Mouse (Mus musculus) megakaryocyte, embryonic 14.5 days (primary cell): ENCODE measurements around the gene Lyplal1. TPM values are rescaled to one million over a fixed set of nuclear protein-coding genes. Genes with fewer than 3 reads are reported as not detected.
A peak's percentile ranks its signal among the peaks of the same experiment; 100 is the strongest.

Experiments used
- H3K27me3 ChIP-seq: replicated peaks from 2 replicates; pipeline ENCODE3; 2012; ENCODE audit warnings: inconsistent platforms
- H3K36me3 ChIP-seq: replicated peaks from 2 replicates; pipeline ENCODE3; 2012; ENCODE audit warnings: low read length, inconsistent platforms, mixed read lengths
- H3K4me1 ChIP-seq: 2 replicates; pipeline ENCODE4 v1.6.1; 2012; ENCODE audit warnings: inconsistent platforms
- H3K4me3 ChIP-seq: replicated peaks from 2 replicates; pipeline ENCODE3; 2012; ENCODE audit warnings: moderate library complexity, mild to moderate bottlenecking, inconsistent platforms
- H3K9me3 ChIP-seq: 2 replicates; pipeline ENCODE4 v1.6.1; 2012; ENCODE audit warnings: inconsistent platforms
- FLI1 ChIP-seq: IDR thresholded peaks from 2 replicates; pipeline ENCODE4 v1.6.1; 2012; ENCODE audit warnings: low read length, inconsistent platforms, mixed read lengths
- GATA1 ChIP-seq: IDR thresholded peaks from 3 replicates; pipeline ENCODE4 v1.6.1; 2012; ENCODE audit warnings: mixed read lengths, low read length, inconsistent platforms, borderline replicate concordance
- polyA plus RNA-seq: library from polyadenylated mRNA; stranded (reverse); fragments of >175 nt; gene quantifications from 2 replicates; pipeline ENCODE4 v1.2.3, GENCODE M21; 2012; ENCODE audit warnings: low replicate concordance; ENCODE audit not compliant: insufficient read depth

The Lyplal1 gene
- 9.4 and 25.2 TPM in 2 replicates for polyA plus RNA-seq

DNA sequence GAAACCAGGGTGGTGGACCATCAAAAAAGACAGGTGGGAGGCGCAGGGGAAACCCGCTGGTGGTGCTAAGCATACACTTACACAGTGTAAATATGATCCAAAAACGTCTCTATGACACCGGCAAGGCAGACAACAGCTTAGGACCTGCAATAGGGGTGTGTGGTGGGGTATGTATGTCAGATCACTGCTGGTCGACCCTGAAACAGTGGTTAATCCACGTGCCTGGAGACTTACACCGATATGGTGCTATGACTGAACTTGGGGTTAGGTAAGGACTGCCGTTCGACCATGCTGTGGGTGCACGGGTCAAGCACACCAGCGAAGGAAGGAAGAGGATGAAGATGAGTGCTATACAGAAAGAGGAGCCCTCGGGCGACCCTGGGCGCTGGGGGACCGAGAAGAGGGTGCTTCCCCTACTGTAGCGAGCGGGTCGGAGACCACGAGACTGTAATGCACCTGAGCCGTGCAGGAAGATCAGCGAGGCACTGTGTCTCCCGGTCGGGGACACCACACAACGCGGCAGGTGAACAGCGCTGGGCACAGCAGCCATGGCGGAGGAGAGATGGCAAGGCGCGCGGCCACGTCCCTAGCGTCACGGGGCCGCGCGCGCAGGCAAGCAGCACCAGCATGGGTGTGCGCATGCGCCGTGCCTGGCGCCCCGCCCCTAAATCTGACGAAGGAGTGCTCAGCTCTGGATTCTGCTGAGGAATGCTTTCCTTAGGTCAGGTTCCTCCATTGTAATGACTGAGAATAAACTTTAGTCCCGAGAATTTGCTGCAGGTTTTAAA is at the start of gene Lyplal1:
Lyplal1 (minus strand) TSS at position 610 of the 788 bp plus-strand sequence.
- Histone ChIP-seq H3K27me3 (no peaks in the 10 kb centered on the region), H3K9me3 (no peaks in the 10 kb centered on the region), H3K4me1 (peaks cover 6% of the 10 kb centered on the region), H3K4me3 (peak within 1 kb of the TSS; percentile 96), H3K36me3 (peaks cover 6% of the 10 kb centered on the region)
- TF ChIP-seq GATA1 (no peak), FLI1 (no peak)

- Histone ChIP-seq H3K27me3 (no peaks in the 10 kb centered on the region), H3K9me3 (peaks cover 18% of the 10 kb centered on the region), H3K4me3 (no peak overlapping the region), H3K4me1 (no peaks in the 10 kb centered on the region), H3K36me3 (no peaks in the 10 kb centered on the region)
- TF ChIP-seq GATA1 (no peak), FLI1 (no peak)
These were observed 46.5 kb upstream of the Lyplal1 start for GRCm38 (mm10) chr1:186163616-186164015.

GRCm38 (mm10) chr1:186163206-186163605 is 46.1 kb upstream of the Lyplal1 start:
- Histone ChIP-seq H3K36me3 (no peaks in the 10 kb centered on the region), H3K4me1 (no peaks in the 10 kb centered on the region), H3K9me3 (peaks cover 18% of the 10 kb centered on the region), H3K27me3 (no peaks in the 10 kb centered on the region), H3K4me3 (no peak overlapping the region)
- no peak for TF ChIP-seq GATA1
- TF ChIP-seq FLI1: no peak

DNA sequence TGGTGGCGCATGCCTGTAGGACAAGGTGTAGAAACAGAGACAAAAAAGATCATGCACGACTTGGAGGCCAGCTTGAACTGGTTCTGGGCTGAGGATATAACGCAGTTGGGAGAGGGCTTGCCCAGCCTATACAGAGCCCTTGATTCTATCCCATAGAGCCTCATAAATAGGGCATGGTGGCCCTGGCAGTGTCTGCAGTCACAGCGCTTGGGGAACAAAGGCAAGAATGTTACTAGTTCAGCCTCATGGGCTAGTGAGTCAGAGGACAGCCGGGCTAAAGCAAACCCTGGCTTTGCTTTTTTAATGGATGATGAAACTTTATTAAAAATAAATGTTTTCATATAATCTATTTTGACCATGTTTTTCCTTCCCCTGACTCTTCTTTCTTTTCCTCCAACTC is 33.3 kb upstream of the Lyplal1 start:
- Histone ChIP-seq H3K4me3 (no peak overlapping the region), H3K36me3 (no peaks in the 10 kb centered on the region), H3K27me3 (no peaks in the 10 kb centered on the region), H3K9me3 (peaks cover 6% of the 10 kb centered on the region; the same call in 1 of the 2 replicates), H3K4me1 (no peaks in the 10 kb centered on the region)
- no peak for TF ChIP-seq GATA1
- TF ChIP-seq FLI1: no peak

DNA sequence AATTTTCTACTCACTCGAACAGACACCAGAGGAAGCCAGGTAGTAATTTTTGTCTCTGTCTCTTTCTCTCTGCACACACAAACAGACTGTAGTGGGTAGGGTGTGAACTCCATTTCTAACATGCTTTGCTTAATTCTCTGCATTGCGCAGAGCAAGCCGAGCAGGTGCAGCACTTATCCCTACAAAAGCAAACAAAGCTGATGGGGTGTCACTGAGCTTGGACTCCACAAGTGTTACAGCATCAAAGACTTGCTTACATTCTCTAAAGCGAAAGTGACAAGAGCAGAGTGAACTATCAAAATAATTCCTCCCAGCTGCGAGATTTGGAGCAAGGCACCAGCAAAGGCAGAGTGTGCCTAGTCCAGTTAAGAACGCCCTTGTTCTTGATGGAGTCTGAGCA is 28.3 kb upstream of the Lyplal1 start:
- Histone ChIP-seq H3K27me3 (no peaks in the 10 kb centered on the region), H3K36me3 (no peaks in the 10 kb centered on the region), H3K4me3 (no peak overlapping the region), H3K4me1 (no peaks in the 10 kb centered on the region), H3K9me3 (peaks cover 9% of the 10 kb centered on the region; the same call in 1 of the 2 replicates)
- TF ChIP-seq FLI1 (no peak), GATA1 (no peak)

- Histone ChIP-seq H3K4me3 (no peak overlapping the region), H3K9me3 (0 out of 2 replicates have a peak, but pooled peaks cover 5% of the 10 kb centered on the region), H3K4me1 (peaks cover 9% of the 10 kb centered on the region), H3K36me3 (no peaks in the 10 kb centered on the region), H3K27me3 (no peaks in the 10 kb centered on the region)
- no peak for TF ChIP-seq GATA1
These were observed 23.1 kb upstream of the Lyplal1 start for GRCm38 (mm10) chr1:186140191-186140590.

DNA sequence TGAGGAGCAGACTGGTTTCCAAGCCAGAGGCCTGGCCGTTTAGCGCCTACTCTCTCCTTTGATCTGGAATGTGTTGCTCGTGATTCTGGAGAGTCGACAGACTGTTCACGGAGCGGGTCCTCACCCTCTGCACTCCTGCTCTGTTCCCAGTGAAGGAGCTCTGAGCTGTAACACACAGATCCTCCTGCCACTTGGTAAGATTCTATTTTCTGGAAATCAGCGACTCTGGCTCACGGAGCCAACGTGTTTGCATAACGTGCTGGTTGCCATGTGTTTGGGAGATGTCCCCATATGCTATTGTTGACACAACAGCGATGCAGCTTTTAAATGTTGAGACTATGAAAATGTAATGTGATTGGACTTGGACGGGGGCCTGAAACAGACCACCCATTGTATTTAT is 20.8 kb upstream of the Lyplal1 start:
- TF ChIP-seq FLI1 (no peak), GATA1 (no peak)
- Histone ChIP-seq H3K36me3 (no peaks in the 10 kb centered on the region), H3K4me3 (no peak overlapping the region), H3K4me1 (peaks cover 9% of the 10 kb centered on the region), H3K27me3 (no peaks in the 10 kb centered on the region), H3K9me3 (peaks cover 3% of the 10 kb centered on the region; the same call in 1 of the 2 replicates)

GRCm38 (mm10) chr1:186136636-186137380 is 19.7 kb upstream of the Lyplal1 start:
- Histone ChIP-seq H3K9me3 (peaks cover 9% of the 10 kb centered on the region), H3K4me1 (peaks cover 9% of the 10 kb centered on the region), H3K27me3 (no peaks in the 10 kb centered on the region), H3K4me3 (no peak overlapping the region), H3K36me3 (no peaks in the 10 kb centered on the region)
- TF ChIP-seq GATA1: no peak
- no peak for TF ChIP-seq FLI1

DNA sequence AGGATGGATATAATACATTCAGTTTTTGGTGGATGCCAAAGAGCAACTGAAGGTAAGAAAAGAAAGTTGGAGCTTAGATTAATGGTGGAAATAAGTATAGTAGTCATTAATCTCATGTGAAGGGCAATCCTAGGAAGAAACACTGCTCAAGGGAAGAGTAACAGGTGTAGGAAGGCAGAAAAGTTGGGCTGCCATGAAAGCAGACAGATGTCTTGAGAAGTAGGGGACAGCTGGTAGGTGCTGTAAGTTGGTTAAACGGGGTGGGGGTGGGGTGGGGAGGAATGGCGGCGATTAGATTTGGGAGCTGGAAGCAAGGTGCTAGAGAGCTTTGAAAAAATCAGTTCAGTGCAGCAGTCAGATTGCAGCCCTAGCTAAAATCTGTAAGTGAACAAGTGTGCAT is 14.4 kb upstream of the Lyplal1 start:
- Histone ChIP-seq H3K36me3 (no peaks in the 10 kb centered on the region), H3K4me1 (peaks cover 4% of the 10 kb centered on the region), H3K9me3 (peaks cover 11% of the 10 kb centered on the region), H3K27me3 (no peaks in the 10 kb centered on the region), H3K4me3 (no peak overlapping the region)
- TF ChIP-seq GATA1 (no peak), FLI1 (no peak)

DNA sequence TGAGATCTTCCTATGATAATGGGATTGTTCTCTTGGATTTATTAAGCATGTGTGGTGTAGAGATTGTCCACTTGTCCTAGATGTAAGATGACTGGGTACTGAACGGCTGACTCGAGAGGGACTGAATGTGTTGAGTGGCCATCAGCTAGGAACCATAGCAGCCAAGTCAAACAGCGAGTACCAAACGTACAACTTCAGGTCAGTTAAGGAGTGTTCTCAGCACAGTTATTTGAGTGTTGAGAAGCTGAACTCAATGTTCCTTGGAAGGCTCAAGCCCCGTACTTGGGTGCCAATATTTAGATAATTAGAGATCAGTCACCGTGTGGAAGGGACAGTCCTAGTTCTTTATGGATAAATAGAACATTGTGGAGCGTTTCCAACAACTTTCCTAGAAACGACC is 11.8 kb upstream of the Lyplal1 start:
- Histone ChIP-seq H3K27me3 (no peaks in the 10 kb centered on the region), H3K36me3 (no peaks in the 10 kb centered on the region), H3K4me1 (no peaks in the 10 kb centered on the region), H3K9me3 (peaks cover 7% of the 10 kb centered on the region), H3K4me3 (no peak overlapping the region)
- no peak for TF ChIP-seq GATA1
- no peak for TF ChIP-seq FLI1
